ENCODE assay signal across 8 mouse cellular contexts in the genomic region with DNA sequence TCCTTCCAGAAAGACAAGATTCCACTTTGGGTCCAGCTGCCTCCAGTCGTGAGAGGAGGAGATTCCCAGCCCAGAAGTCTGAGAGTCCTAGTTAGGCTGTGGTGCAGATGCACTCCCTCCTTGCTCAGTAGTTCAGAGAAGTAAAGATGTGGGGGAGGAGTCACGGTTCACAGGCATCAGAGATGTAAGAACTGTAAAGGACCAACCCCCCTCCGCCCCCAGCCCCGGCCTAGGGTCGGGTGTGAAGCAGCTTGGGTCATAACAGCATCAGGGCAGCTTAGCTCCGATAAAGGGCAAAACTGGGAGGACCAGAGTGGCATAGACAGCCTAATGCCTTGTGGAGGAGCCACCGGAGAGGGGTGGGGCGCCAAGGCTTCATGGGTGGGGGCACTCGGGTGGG. TPM values are rescaled to one million over a fixed set of nuclear protein-coding genes. Genes with fewer than 3 reads are reported as not detected.
DNase-seq lines count a peak whose midpoint lies in the region; ATAC-seq lines count a peak whose summit lies in the region.

No protein-coding gene starts in this region.

- peak overlapping the region; percentile 75 for H3K4me2 ChIP-seq in kidney, embryonic 16.5 days (replicated peaks; ENCODE audit: low read depth, low read length)

- peak overlapping the region; percentile 2; the same call in 1 of the 2 replicates for H3K27ac ChIP-seq in kidney, embryonic 16.5 days (ENCODE audit: low read length)
- peak overlapping the region; percentile 100 for H3K27ac ChIP-seq in brown adipose tissue, adult 24 weeks (replicated peaks; ENCODE audit: low read depth, low read length)
- H3K27ac ChIP-seq in hindbrain, embryonic 10.5 days, result peak overlapping the region; percentile 74

- DNase-seq in kidney, adult 8-10 months, result no peak
- peak; percentile 22 for DNase-seq in hindbrain, embryonic 10.5 days (ENCODE audit: low spot score)
- DNase-seq in lung, postnatal 14 days, result peak; percentile 13
- peak; percentile 53 for DNase-seq in thymus, postnatal 25 days
- DNase-seq in right cerebral cortex, postnatal 10 days (ENCODE audit: low spot score in 2 of 2), result no peak
- DNase-seq in gastrocnemius, adult 8-10 months (ENCODE audit: low spot score in 2 of 2), result no peak

- peak overlapping the region; percentile 72 for H3K9ac ChIP-seq in kidney, embryonic 16.5 days (replicated peaks; ENCODE audit: low read length)

- H3K4me1 ChIP-seq in kidney, embryonic 16.5 days (ENCODE audit: insufficient read depth, low read length), result peaks cover 31% of the 10 kb centered on the region
- peaks cover 19% of the 10 kb centered on the region for H3K4me1 ChIP-seq in brown adipose tissue, adult 24 weeks (ENCODE audit: control insufficient read depth, insufficient read depth, insufficient read length, low read length)
- H3K4me1 ChIP-seq in hindbrain, embryonic 10.5 days (replicated peaks), result peaks cover 35% of the 10 kb centered on the region

- 5% methylated on average over 9 of the region's 9 CpGs for WGBS in kidney, embryonic 16.5 days
- WGBS in hindbrain, embryonic 10.5 days, result 11% methylated on average over 9 of the region's 9 CpGs

- ATAC-seq in kidney, embryonic 16.5 days (ENCODE audit: low FRiP score, low TSS enrichment), result peak; percentile 49

- peak overlapping the region; percentile 60 for H3K4me3 ChIP-seq in kidney, embryonic 16.5 days (ENCODE audit: low read length)
- H3K4me3 ChIP-seq in brown adipose tissue, adult 24 weeks (ENCODE audit: insufficient read depth, low read depth, low read length), result peak overlapping the region; percentile 92
- H3K4me3 ChIP-seq in hindbrain, embryonic 10.5 days, result peak overlapping the region; percentile 56

- no peaks in the 10 kb centered on the region for H3K9me3 ChIP-seq in kidney, embryonic 16.5 days (ENCODE audit: low read length)
- no peaks in the 10 kb centered on the region for H3K9me3 ChIP-seq in hindbrain, embryonic 10.5 days

- H3K36me3 ChIP-seq in kidney, embryonic 16.5 days (ENCODE audit: insufficient read depth, low read length), result peaks cover 5% of the 10 kb centered on the region
- peaks cover 19% of the 10 kb centered on the region for H3K36me3 ChIP-seq in hindbrain, embryonic 10.5 days

- H3K27me3 ChIP-seq in kidney, embryonic 16.5 days (ENCODE audit: insufficient read depth, low read length), result peaks cover 14% of the 10 kb centered on the region
- peaks cover 53% of the 10 kb centered on the region for H3K27me3 ChIP-seq in hindbrain, embryonic 10.5 days (ENCODE audit: insufficient read depth, poor library complexity, severe bottlenecking)

RNA-seq across cellular contexts. Expression of a gene that starts 0.2 kb away (rescaled TPM):
- polyA plus RNA-seq in kidney, embryonic 16.5 days (2015; fragmentation: Nextera tagmentation; extraction: Ambion mirVana), result 6.4 and 6.5 TPM in 2 replicates
- 3.8 and 5.0 TPM in 2 replicates for polyA plus RNA-seq in brown adipose tissue, adult 24 weeks (2012; ENCODE audit: insufficient read depth, insufficient read length, missing spikeins)
- polyA plus RNA-seq in hindbrain, embryonic 10.5 days (2016; fragmentation: Nextera tagmentation; extraction: Ambion mirVana), result 2.2 and 2.4 TPM in 2 replicates
- 1 to 10 TPM in 1 of 4 experiments, under 1 TPM in 3; 0.29 to 1.7 (median 0.76) TPM for total RNA-seq in gastrocnemius, adult 8-10 months (2022)

Comparison
In these comparisons a context has a peak if more than half of its experiments do, and no peak if none do; other contexts are left out.
1. H3K27ac ChIP-seq: peak in every context shown above with its lines; median percentile 100 in brown adipose tissue, adult 24 weeks; 74 in hindbrain, embryonic 10.5 days; 2 in kidney, embryonic 16.5 days.
2. DNase-seq: peak in hindbrain, embryonic 10.5 days (single experiment), lung, postnatal 14 days (single experiment) and thymus, postnatal 25 days (single experiment); none in kidney, adult 8-10 months (0 of 2), right cerebral cortex, postnatal 10 days (0 of 2) and gastrocnemius, adult 8-10 months (0 of 2).
3. Peak in every context shown above with its lines, with median percentiles within 50 percentile points of each other: H3K4me3 ChIP-seq.